Mouse (Mus musculus): ENCODE results near the gene Olfr358.

Olfr358 gene

DNA sequence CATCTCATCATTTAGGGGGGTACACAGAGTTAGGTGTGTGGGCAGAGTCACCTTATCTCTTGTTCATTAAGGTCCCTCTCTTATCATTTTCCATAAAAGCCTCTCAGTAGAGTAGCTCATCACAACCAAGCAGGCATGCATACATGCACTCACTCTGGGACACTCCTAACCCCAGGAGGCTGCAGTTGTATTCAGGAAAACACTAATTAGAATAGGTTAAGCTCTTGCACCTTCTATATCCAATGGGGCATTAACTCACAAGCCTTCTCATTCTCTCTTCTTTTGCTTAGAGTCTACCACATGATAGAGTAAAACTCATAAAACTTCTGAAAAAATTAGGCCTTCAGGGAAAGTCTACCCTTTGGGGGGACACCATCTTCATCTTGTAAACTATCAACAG lies at the start of gene Olfr358:
Olfr358 (minus strand) TSS at position 101 of the 400 bp plus-strand sequence.
- DNase-seq (ENCODE audit: low spot score), result no peak

- no peak for DNase-seq (ENCODE audit: low spot score)
Measured at GRCm38 (mm10) chr2:36997030-36997429, 12.1 kb downstream of the Olfr358 start.

GRCm38 (mm10) chr2:36993527-36993926 lies 15.6 kb downstream of the Olfr358 start, which contains the start of gene Olfr357:
Olfr357 (plus strand) TSS chr2:36993827.
- no peak for DNase-seq (ENCODE audit: low spot score)
